Mouse (Mus musculus): ENCODE measurements around the gene Gm17087.
A peak's percentile ranks its signal among the peaks of the same experiment; 100 is the strongest.

DNA sequence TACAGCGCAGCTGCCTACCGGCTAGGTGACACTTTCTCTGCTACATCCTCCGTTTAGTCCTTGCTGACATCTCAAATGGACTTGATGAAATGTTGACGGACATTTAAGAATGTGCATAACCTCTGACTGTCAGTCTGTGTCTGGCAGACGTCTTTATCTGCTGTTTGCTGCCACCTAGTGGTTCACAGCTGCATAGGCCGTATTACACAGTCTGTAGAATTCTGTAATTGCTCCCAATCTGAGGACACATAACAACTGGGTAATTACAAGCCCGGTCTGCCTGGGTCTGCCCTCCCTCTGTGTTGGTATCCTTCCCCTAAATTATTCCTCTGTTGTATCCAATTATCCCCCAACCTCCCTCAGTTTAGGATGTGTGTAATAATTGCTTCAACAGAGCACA, 31.0 kb upstream of the Gm17087 start:
- TF ChIP-seq POLR2A (IDR thresholded peaks at IDR 0.05; ENCODE audit: insufficient read depth, low read depth, low read length) (no peak), CTCF (IDR thresholded peaks at IDR 0.05) (peak; percentile 99)

Measured in heart, adult 2 months (tissue).